Mouse (Mus musculus) right cerebral cortex, postnatal 25 days (tissue): ENCODE measurements around the gene Tpbpa.
"Not testable (repeated sequence)": the region's sequence is repeated elsewhere in the genome, so short reads cannot be mapped to it uniquely, and the experiment has no call there.

ENCODE experiments used
- DNase-seq: peaks from one replicate; pipeline ENCODE4 v3.0.0; 2022

The Tpbpa gene

DNA sequence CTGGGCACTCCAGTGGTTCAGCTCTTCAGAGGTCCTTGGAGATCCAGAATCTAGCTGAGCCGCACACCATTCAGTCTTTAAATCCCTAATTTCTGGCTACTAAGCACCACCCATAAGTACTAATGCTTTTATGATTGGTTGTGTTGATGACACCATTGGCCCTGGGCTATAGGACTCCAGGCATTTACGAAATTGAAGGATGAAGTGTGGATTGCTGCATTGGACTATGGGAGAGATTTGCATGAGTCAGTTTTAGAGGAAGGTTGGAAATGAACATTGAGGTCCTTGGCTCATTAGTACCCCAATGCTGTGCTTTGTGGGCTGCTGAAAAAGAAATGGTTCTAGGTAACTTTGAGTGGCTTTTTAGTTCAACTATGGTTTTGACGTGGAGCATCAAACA is at the start of gene Tpbpa:
Gene Tpbpa, minus strand, starts transcription at position 101 of the 400 bp plus-strand sequence.
- DNase-seq: not testable (repeated sequence)

DNA sequence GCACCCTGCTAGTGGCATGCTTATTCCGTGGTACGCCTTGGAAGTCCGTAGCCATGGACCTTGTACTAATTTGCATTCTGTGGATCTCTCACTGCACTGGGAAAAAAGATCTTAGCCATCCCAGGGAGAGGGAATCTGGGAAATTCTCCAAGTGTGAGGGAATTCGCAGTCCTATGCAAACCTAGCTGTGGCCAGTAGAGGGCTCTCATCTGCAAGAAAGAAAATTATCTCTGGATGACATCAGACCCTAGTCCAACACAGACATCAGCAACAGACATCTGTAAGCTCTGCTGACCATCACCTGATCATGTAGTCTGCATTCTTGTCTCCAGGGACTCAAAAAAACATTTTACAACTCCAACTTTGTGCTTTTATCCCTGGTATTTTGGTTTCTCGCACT is 45.1 kb upstream of the Tpbpa start:
- not testable (repeated sequence) for DNase-seq

DNA sequence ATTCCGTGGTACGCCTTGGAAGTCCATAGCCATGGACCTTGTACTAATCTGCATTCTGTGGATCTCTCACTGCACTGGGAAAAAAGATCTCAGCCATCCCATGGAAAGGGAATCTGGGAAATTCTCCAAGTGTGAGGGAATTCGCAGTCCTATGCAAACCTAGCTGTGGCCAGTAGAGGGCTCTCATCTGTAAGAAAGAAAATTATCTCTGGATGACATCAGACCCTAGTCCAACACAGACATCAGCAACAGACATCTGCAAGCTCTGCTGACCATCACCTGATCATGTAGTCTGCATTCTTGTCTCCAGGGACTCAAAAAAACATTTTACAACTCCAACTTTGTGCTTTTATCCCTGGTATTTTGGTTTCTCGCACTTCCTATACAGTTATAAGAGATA is 30.5 kb upstream of the Tpbpa start:
- DNase-seq: not testable (repeated sequence)

DNA sequence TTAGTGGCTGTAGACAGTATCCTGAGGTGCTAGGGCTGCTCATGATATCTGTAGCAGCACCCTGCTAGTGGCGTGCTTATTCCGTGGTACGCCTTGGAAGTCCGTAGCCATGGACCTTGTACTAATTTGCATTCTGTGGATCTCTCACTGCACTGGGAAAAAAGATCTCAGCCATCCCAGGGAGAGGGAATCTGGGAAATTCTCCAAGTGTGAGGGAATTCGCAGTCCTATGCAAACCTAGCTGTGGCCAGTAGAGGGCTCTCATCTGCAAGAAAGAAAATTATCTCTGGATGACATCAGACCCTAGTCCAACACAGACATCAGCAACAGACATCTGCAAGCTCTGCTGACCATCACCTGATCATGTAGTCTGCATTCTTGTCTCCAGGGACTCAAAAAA is 22.2 kb upstream of the Tpbpa start:
- DNase-seq: not testable (repeated sequence)

DNA sequence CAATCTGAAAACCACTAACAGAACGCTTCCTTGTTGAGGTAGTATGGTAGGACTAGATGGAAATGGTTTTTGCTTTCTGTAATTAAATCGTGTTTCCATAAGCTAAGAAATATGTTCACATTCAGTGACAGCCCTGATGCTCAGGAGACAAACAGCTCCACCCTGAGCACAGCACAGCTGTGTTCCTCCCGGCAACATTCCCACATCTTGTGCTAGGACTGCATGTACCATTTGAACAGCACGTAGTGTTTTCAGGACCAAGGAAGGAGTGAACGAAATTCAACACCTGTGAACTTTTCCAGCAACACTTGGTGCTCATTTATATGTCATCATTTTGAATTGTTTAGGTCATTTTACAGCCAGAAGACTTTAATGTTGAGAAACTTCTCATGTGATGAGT is 19.9 kb upstream of the Tpbpa start:
- no peak for DNase-seq

DNA sequence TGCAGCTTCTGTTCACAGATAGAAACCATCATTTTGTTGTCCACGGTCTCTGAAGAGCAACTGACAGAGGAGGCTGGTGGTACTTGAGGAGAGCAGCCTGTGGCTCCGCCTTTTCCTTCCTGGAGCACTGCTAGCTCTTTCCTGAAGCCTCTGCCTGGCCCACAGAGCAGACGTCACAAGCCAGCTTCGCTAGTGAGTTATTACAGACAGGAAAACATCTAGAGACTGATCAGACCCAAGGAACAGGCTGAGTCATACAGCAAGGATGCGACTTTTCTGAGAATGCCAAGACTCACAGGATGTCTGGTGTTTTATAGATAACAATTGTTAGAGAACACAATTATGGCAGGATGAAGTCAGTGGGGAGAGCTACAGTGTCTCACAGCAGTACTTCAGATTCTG is 5.3 kb downstream of the Tpbpa start, which contains the start of the genes Gm49391 and Ctla2a:
Gene Gm49391, minus strand, starts transcription at position 72 of the 402 bp plus-strand sequence.
Gene Ctla2a, minus strand, starts transcription at position 126 of the 402 bp plus-strand sequence.
- DNase-seq: no peak

DNA sequence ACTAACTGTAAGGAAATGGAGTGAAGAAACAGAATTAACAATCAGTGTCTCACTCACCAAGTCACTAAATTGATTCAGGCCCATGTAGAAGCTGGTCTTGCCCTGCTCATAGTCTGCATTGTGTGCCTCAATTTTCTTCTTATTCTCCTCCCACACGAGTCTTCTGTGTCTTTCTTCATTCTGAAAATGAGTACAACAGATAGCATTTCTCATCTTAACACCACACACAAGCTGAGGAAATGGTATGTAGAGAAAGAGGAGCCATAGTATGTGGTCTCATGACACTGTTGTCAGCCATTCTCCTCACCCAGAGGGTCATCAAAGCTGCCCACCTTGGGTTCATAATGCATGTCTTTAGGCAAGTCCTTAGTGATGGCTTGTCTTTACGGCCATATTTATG is 6.3 kb downstream of the Tpbpa start, which contains the start of gene Gm49393:
Gene Gm49393, minus strand, starts transcription at position 101 of the 400 bp plus-strand sequence.
- not testable (repeated sequence) for DNase-seq

DNA sequence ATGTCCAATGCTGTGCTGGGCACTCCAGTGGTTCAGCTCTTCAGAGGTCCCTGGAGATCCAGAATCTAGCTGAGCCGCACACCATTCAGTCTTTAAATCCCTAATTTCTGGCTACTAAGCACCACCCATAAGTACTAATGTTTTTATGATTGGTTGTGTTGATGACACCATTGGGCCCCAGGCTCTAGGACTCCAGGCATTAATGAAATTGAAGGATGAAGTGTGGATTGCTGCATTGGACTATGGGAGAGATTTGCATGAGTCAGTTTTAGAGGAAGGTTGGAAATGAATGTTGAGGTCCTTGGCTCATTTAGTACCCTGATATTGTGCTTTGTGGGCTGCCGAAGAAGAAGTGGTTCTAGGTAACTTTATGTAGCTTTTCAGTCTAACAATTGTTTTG is 37.0 kb downstream of the Tpbpa start, which contains the start of gene Tpbpb:
Gene Tpbpb, minus strand, starts transcription at position 101 of the 400 bp plus-strand sequence.
- not testable (repeated sequence) for DNase-seq

DNA sequence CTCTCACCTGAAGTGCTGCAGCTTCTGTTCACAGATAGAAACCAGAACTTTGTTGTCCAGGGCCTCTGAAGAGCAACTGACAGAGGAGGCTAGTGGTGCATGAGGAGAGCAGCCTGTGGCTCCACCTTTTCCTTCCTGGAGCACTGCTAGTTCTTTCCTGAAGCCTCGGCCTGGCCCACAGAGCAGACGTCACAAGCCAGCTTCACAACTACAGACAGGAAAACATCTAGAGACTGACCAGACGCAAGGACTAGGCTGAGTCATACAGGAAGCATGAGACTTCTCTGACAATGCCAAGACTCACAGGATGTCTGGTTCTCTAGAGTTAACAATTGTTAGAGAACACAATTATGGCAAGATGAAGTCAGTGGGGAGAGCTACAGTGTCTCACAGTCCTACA is 44.5 kb downstream of the Tpbpa start, which contains the start of gene Ctla2b:
Gene Ctla2b, minus strand, starts transcription at position 120 of the 400 bp plus-strand sequence.
- no peak for DNase-seq

DNA sequence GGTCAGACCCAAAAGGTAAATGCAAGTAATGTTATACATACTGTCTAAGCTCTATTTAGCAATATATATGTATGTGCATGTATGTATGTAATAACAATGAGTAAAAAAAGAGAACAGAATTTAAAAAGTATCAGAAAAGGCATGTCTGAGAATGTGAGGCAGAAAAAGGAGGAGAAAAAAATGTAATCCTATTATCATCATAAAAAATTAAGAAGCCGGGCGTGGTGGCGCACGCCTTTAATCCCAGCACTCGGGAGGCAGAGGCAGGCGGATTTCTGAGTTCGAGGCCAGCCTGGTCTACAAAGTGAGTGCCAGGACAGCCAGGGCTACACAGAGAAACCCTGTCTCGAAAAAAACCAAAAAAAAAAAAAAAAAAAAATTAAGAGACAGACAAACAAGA is 45.0 kb downstream of the Tpbpa start, which contains the start of gene Gm49392:
Gene Gm49392, minus strand, starts transcription at position 101 of the 400 bp plus-strand sequence.
- DNase-seq: not testable (repeated sequence)

DNA sequence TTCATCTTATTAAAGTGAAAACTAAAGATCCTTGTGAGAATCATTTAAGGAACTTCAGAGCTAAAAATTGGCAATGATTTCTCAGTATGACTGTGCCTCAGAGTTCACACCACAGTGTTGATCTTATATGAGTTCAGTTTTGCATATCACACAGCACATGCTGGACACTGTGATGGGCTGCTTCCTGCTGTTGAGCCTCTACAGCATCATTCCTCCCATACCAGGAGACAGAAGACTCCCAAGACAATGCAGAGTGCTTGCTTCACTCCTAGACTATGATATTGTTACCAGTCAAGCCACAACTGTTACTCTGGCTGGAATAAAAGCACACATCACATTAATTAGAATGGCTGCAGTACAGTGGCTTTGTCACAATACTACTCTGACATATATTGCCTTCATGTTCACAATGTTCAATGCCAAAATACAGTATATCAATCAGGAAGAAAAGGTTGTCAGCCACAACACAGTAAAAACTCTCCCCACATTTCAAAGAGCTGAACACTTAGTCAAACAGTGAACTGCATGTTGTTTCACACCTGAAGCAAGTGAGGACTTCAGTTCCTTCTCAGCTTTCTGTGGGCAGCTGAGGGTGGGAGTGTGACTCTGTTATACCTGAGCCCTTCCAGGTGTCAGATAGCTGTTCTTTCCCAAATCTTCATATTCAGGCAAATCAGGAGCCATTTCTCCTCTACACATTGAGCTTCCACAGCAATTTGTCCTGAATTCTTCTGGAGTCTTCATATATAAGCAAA is 46.2 kb downstream of the Tpbpa start:
- no peak for DNase-seq

DNA sequence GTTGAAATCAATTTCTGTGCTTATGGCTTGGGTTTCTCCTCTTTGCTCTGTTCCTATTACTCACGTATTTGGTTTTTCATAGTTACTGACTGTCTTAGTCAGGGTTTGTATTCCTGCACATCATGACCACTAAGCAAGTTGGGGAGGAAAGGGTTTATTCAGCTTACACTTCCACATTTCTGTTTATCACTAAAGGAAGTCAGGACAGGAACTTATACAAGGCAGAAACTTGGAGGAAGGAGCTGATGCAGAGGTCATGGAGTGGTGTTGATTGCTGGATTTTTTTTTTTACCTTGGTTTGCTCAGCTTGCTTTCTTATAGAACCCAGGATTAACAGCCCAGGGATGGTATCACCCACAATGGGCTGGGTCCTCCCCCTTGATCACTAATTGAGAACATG is 49.5 kb downstream of the Tpbpa start:
- no peak for DNase-seq
